Comparison of ENCODE assay signal across 8 mouse cellular contexts in the genomic region with DNA sequence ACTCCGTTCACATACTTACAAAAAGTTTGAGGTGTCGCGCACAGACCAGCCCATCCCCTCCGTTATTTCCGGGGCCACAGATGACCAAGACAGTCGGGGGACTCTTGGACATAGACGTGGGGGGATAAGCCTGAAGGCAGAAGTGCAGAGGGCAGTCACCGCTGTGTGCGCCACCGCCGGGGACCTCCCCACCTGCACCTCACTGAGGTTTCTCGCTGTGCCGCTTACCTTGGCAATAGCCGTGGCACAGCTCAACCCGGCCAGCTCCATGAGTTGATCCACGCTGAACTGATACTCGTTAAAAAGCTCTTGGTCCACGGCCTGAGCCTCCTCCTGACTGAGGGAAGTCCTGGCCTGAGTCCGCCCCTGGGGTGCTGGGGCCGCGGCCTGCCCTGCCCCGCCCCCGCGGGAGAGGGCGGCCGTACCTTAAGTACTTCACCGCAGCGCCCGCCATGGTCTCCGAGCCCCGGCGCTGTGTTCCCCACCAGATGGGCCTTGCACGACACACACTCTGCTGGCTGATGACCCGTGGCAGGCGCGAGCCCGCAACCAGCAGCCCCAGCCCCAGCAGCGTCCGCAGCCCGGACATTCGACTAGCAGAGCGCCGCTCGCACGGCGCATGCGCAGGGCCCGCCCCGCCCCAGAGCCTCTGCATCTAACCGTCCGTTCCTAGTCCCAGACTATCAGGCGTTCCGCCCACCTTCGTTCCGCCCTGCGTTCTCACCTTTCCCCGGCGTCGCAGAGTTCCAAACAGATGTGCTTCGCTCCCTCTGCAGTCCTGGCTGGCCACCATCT. TPM values are rescaled to one million over a fixed set of nuclear protein-coding genes. Genes with fewer than 3 reads are reported as not detected.
A peak's percentile ranks its signal among the peaks of the same experiment; 100 is the strongest.
DNase-seq lines count a peak whose midpoint lies in the region; ATAC-seq and TF ChIP-seq lines count a peak whose summit lies in the region.

A gene (minus strand): TSS at position 594 of the 795 bp plus-strand sequence.

- no peak for TF ChIP-seq EP300 in CH12.LX (IDR thresholded peaks at IDR 0.05; ENCODE audit: low read length)

- dilution Hi-C loops in CH12.LX (cut with MboI; ENCODE audit: extremely low pct_ligation_motif_present, extremely low pct_unique_long_range_greater_than_20kb, low sequenced_read_pairs): no loop called here

- TF ChIP-seq POLR2A in CH12.LX (IDR thresholded peaks at IDR 0.05; ENCODE audit: low read depth, low read length): peak; percentile 82

- TF ChIP-seq RAD21 in CH12.LX (IDR thresholded peaks at IDR 0.05; ENCODE audit: low read depth, low read length): no peak

- TF ChIP-seq CTCF in CH12.LX (conservative IDR thresholded peaks at IDR 0.05 in 1 of 2, IDR thresholded peaks at IDR 0.05 in 1 of 2; ENCODE audit: low read depth in 2 of 2, low read length in 2 of 2): no peak

- peak within 1 kb of the TSS; percentile 17; the same call in 1 of the 2 replicates for H3K27ac ChIP-seq in CH12.LX (ENCODE audit: insufficient read depth, low read depth)
- peak within 1 kb of the TSS; percentile 50; the same call in 1 of the 2 replicates for H3K27ac ChIP-seq in forebrain, embryonic 11.5 days (ENCODE audit: low read depth, low read length)
- peak within 1 kb of the TSS; percentile 73; the same call in 1 of the 2 replicates for H3K27ac ChIP-seq in heart, embryonic 16.5 days (ENCODE audit: low read length)
- peak within 1 kb of the TSS; percentile 55 for H3K27ac ChIP-seq in liver, embryonic 15.5 days (replicated peaks)
- H3K27ac ChIP-seq in neural tube, embryonic 12.5 days: peak within 1 kb of the TSS; percentile 37; the same call in 1 of the 2 replicates

- H3K27me3 ChIP-seq in CH12.LX (replicated peaks): peaks cover 5% of the 10 kb centered on the region
- no peaks in the 10 kb centered on the region for H3K27me3 ChIP-seq in forebrain, embryonic 11.5 days (ENCODE audit: control insufficient read depth, insufficient read depth, low read length)
- no peaks in the 10 kb centered on the region for H3K27me3 ChIP-seq in heart, embryonic 16.5 days (ENCODE audit: control insufficient read depth, insufficient read depth, low read length)
- H3K27me3 ChIP-seq in liver, embryonic 15.5 days: no peaks in the 10 kb centered on the region
- H3K27me3 ChIP-seq in neural tube, embryonic 12.5 days (replicated peaks): no peaks in the 10 kb centered on the region

- H3K9ac ChIP-seq in CH12.LX (ENCODE audit: insufficient read depth, low read depth): peak within 1 kb of the TSS; percentile 69
- H3K9ac ChIP-seq in forebrain, embryonic 11.5 days (ENCODE audit: low read length): peak within 1 kb of the TSS; percentile 92
- H3K9ac ChIP-seq in heart, embryonic 16.5 days (ENCODE audit: low read length): peak within 1 kb of the TSS; percentile 93
- H3K9ac ChIP-seq in liver, embryonic 15.5 days: peak within 1 kb of the TSS; percentile 68
- H3K9ac ChIP-seq in neural tube, embryonic 12.5 days: peak within 1 kb of the TSS; percentile 92

- H3K4me1 ChIP-seq in CH12.LX (ENCODE audit: control insufficient read depth in 1 of 2, insufficient read depth in 2 of 2): peaks cover 4 to 20% of the 10 kb centered on the region in 2 experiments
- peaks cover 3% of the 10 kb centered on the region; the same call in 1 of the 2 replicates for H3K4me1 ChIP-seq in forebrain, embryonic 11.5 days (replicated peaks; ENCODE audit: control insufficient read depth, insufficient read depth, low read length)
- H3K4me1 ChIP-seq in heart, embryonic 16.5 days (ENCODE audit: control insufficient read depth, insufficient read depth, low read length): peaks cover 11% of the 10 kb centered on the region
- peaks cover 22% of the 10 kb centered on the region for H3K4me1 ChIP-seq in liver, embryonic 15.5 days (replicated peaks)
- H3K4me1 ChIP-seq in neural tube, embryonic 12.5 days: peaks cover 12% of the 10 kb centered on the region

- H3K36me3 ChIP-seq in CH12.LX (replicated peaks in 1 of 2; ENCODE audit: control insufficient read depth in 1 of 2, insufficient read depth in 1 of 2, low read length in 1 of 2): peaks cover 34 to 41% of the 10 kb centered on the region in 2 experiments
- H3K36me3 ChIP-seq in forebrain, embryonic 11.5 days (ENCODE audit: control insufficient read depth, insufficient read depth, low read length): peaks cover 4% of the 10 kb centered on the region; the same call in 1 of the 2 replicates
- peaks cover 27% of the 10 kb centered on the region for H3K36me3 ChIP-seq in heart, embryonic 16.5 days (ENCODE audit: control insufficient read depth, insufficient read depth)
- H3K36me3 ChIP-seq in liver, embryonic 15.5 days (replicated peaks): peaks cover 37% of the 10 kb centered on the region
- H3K36me3 ChIP-seq in neural tube, embryonic 12.5 days: peaks cover 34% of the 10 kb centered on the region

- under 1% methylated on average over 60 of the region's 60 CpGs for WGBS in forebrain, embryonic 11.5 days
- WGBS in heart, embryonic 16.5 days: under 1% methylated on average over 60 of the region's 60 CpGs
- WGBS in liver, embryonic 15.5 days (ENCODE audit: insufficient replicate concordance): under 1% methylated on average over 60 of the region's 60 CpGs
- WGBS in neural tube, embryonic 12.5 days: under 1% methylated on average over 60 of the region's 60 CpGs

- in situ Hi-C loops in CH12.LX (cut with MboI; ENCODE audit: low pct_ligation_motif_present, low pct_unique_long_range_greater_than_20kb, low sequenced_read_pairs): no loop called here

- H3K79me2 ChIP-seq in CH12.LX (replicated peaks; ENCODE audit: control insufficient read depth, extremely low read depth, insufficient read depth, poor library complexity, severe bottlenecking): no peaks in the 10 kb centered on the region

- peaks cover 3% of the 10 kb centered on the region for H3K9me3 ChIP-seq in CH12.LX (replicated peaks; ENCODE audit: low read length)
- H3K9me3 ChIP-seq in forebrain, embryonic 11.5 days (ENCODE audit: control insufficient read depth, low read length): no peaks in the 10 kb centered on the region
- no peaks in the 10 kb centered on the region for H3K9me3 ChIP-seq in heart, embryonic 16.5 days (replicated peaks; ENCODE audit: control insufficient read depth, low read length)
- H3K9me3 ChIP-seq in liver, embryonic 15.5 days (replicated peaks): no peaks in the 10 kb centered on the region
- no peaks in the 10 kb centered on the region for H3K9me3 ChIP-seq in neural tube, embryonic 12.5 days

- H3K4me2 ChIP-seq in CH12.LX (ENCODE audit: insufficient read depth, low read depth, poor library complexity, severe bottlenecking): peak within 1 kb of the TSS; percentile 58
- H3K4me2 ChIP-seq in forebrain, embryonic 11.5 days (ENCODE audit: low read depth, low read length, severe bottlenecking): peak within 1 kb of the TSS; percentile 95
- H3K4me2 ChIP-seq in heart, embryonic 16.5 days (ENCODE audit: low read depth, low read length): peak within 1 kb of the TSS; percentile 93
- peak within 1 kb of the TSS; percentile 93 for H3K4me2 ChIP-seq in liver, embryonic 15.5 days
- H3K4me2 ChIP-seq in neural tube, embryonic 12.5 days (replicated peaks): peak within 1 kb of the TSS; percentile 93

- peak; percentile 97 for ATAC-seq in forebrain, embryonic 11.5 days (replicated peaks; ENCODE audit: low FRiP score)
- ATAC-seq in heart, embryonic 16.5 days (replicated peaks; ENCODE audit: extremely low read depth, insufficient read depth, low FRiP score): peak; percentile 92
- ATAC-seq in liver, embryonic 15.5 days (ENCODE audit: insufficient read depth): peak; percentile 93
- peak; percentile 90 for ATAC-seq in neural tube, embryonic 12.5 days (ENCODE audit: low FRiP score, low read depth)

- peak within 1 kb of the TSS; percentile 55 to 84 (median 57) for H3K4me3 ChIP-seq in CH12.LX (replicated peaks in 1 of 3; ENCODE audit: low read depth in 2 of 3, low read length in 2 of 3, poor library complexity in 1 of 3)
- peak within 1 kb of the TSS; percentile 88 for H3K4me3 ChIP-seq in forebrain, embryonic 11.5 days (ENCODE audit: low read depth, low read length)
- peak within 1 kb of the TSS; percentile 73 for H3K4me3 ChIP-seq in heart, embryonic 16.5 days (ENCODE audit: low read length)
- H3K4me3 ChIP-seq in liver, embryonic 15.5 days (replicated peaks): peak within 1 kb of the TSS; percentile 72
- H3K4me3 ChIP-seq in neural tube, embryonic 12.5 days: peak within 1 kb of the TSS; percentile 95

- DNase-seq in CH12.LX (ENCODE audit: extremely low read depth): peak; percentile 91
- peak; percentile 83 for DNase-seq in c-Kit-positive CD71-positive TER-119-negative erythroid progenitor cells, embryonic 14.5 days (ENCODE audit: low read depth)
- peak; percentile 96 for DNase-seq in forebrain, embryonic 11.5 days (ENCODE audit: low spot score)
- DNase-seq in kidney, postnatal 36 days: peak; percentile 88 to 91
- DNase-seq in telencephalon, adult 2 months (ENCODE audit: low read depth, low spot score): peak; percentile 77

TF ChIP-seq in CH12.LX, 34 proteins besides CTCF, POLR2A, EP300 and RAD21 (continues in another document):
- TF ChIP-seq UBTF (IDR thresholded peaks at IDR 0.05; ENCODE audit: low read depth, low read length) (peak; percentile 98), GABPA (IDR thresholded peaks at IDR 0.05; ENCODE audit: insufficient replicate concordance, low read depth, low read length) (no peak), MEF2A (IDR thresholded peaks at IDR 0.05; ENCODE audit: borderline replicate concordance, low read depth, low read length) (0 out of 2 replicates have a peak, but pooled peaks have one; percentile 53), PAX5 (IDR thresholded peaks at IDR 0.05; ENCODE audit: low read length) (no peak), TBP (conservative IDR thresholded peaks at IDR 0.05; ENCODE audit: low read depth, low read length) (peak; percentile 67; the same call in 1 of the 2 replicates), NRF1 (IDR thresholded peaks at IDR 0.05; ENCODE audit: low read depth, low read length) (peak; percentile 99), MAX (IDR thresholded peaks at IDR 0.05; ENCODE audit: low read length) (peak; percentile 92), IRF4 (IDR thresholded peaks at IDR 0.05; ENCODE audit: low read depth, low read length) (peak; percentile 54; the same call in 1 of the 2 replicates), RCOR1 (conservative IDR thresholded peaks at IDR 0.05; ENCODE audit: low read depth, low read length) (no peak), MAFK (IDR thresholded peaks at IDR 0.05; ENCODE audit: insufficient replicate concordance, low read length) (no peak), MXI1 (IDR thresholded peaks at IDR 0.05; ENCODE audit: low read depth, low read length) (peak; percentile 48; the same call in 1 of the 2 replicates), HCFC1 (IDR thresholded peaks at IDR 0.05; ENCODE audit: low read depth, low read length) (peak; percentile 83)

RNA-seq across cellular contexts. Expression of the gene that starts here (rescaled TPM):
- total RNA-seq in CH12.LX (2012; rRNA removed) (98.1 and 124 TPM in 2 replicates), CH12.LX (2014; rRNA removed) (65.6 and 71.0 TPM in 2 replicates)
- 80.5 and 91.3 TPM in 2 replicates for polyA plus RNA-seq in CH12.LX (2012; ENCODE audit: insufficient read length, low read depth)
- polyA plus RNA-seq in forebrain, embryonic 11.5 days (2014; fragmentation: Nextera tagmentation; extraction: Ambion mirVana): 123 and 130 TPM in 2 replicates
- polyA plus RNA-seq in heart, embryonic 16.5 days (2015; fragmentation: Nextera tagmentation; extraction: Ambion mirVana): 155 and 169 TPM in 2 replicates
- 75.0 and 81.5 TPM in 2 replicates for polyA plus RNA-seq in liver, embryonic 15.5 days (2015; fragmentation: Nextera tagmentation; extraction: Ambion mirVana)
- polyA plus RNA-seq in neural tube, embryonic 12.5 days (2016; fragmentation: Nextera tagmentation; extraction: Ambion mirVana): 129 and 141 TPM in 2 replicates

Comparison
In these comparisons a context has a peak if more than half of its experiments do, and no peak if none do; other contexts are left out.
1. Peak in every context shown above with its lines: DNase-seq, ATAC-seq, H3K4me3 ChIP-seq and H3K27ac ChIP-seq.
2. H3K27ac ChIP-seq: peak in every context shown above with its lines; median percentile 73 in heart, embryonic 16.5 days; 55 in liver, embryonic 15.5 days; 50 in forebrain, embryonic 11.5 days; 37 in neural tube, embryonic 12.5 days; 17 in CH12.LX.